Mouse (Mus musculus): ENCODE results near the gene Bzw2. TPM values are rescaled to one million over a fixed set of nuclear protein-coding genes. Genes with fewer than 3 reads are reported as not detected.
A peak's percentile ranks its signal among the peaks of the same experiment; 100 is the strongest.
"Not testable (repeated sequence)": the region's sequence is repeated elsewhere in the genome, so short reads cannot be mapped to it uniquely, and the experiment has no call there.

Bzw2 gene
- polyA plus RNA-seq (2012; fragmentation: generic; extraction: Trizol), result 101 TPM
- long read RNA-seq, experiment 1, transcript Bzw2-201 (12 exons, 1,871 nt), result major isoform, 76 of 89 reads
- long read RNA-seq, experiment 1, partial matches to known transcripts, result 10 of 89 reads
- long read RNA-seq, experiment 1, other reads (novel, unspliced or antisense), result 3 of 89 reads
- long read RNA-seq, experiment 2, transcript Bzw2-201 (12 exons, 1,871 nt), result major isoform, 435 of 483 reads
- long read RNA-seq, experiment 2, partial matches to known transcripts, result 23 of 483 reads
- long read RNA-seq, experiment 2, other reads (novel, unspliced or antisense), result 25 of 483 reads

- peaks cover 67% of the 10 kb centered on the region for H3K79me2 ChIP-seq (ENCODE audit: control insufficient read depth, insufficient read depth)
- H3K27me3 ChIP-seq (ENCODE audit: control insufficient read depth, insufficient read depth, insufficient read length), result no peaks in the 10 kb centered on the region
- H3ac ChIP-seq (ENCODE audit: control insufficient read depth, insufficient read length, low read depth), result peak within 1 kb of the TSS; percentile 63
- peaks cover 48% of the 10 kb centered on the region for H3K79me3 ChIP-seq (ENCODE audit: low read depth)
- H3K36me3 ChIP-seq (ENCODE audit: control insufficient read depth, insufficient read depth), result peaks cover 3% of the 10 kb centered on the region
- peak within 1 kb of the TSS; percentile 84 for H3K4me3 ChIP-seq (ENCODE audit: insufficient read depth, poor library complexity, severe bottlenecking)
- no peak for TF ChIP-seq CEBPB (IDR thresholded peaks at IDR 0.05; ENCODE audit: low read depth)
- no peak for TF ChIP-seq USF1 (IDR thresholded peaks at IDR 0.05; ENCODE audit: low read depth)
- no peak for TF ChIP-seq MAX (IDR thresholded peaks at IDR 0.05)
- no peak for TF ChIP-seq FOSL1 (IDR thresholded peaks at IDR 0.05; ENCODE audit: insufficient read depth, low read length, poor library complexity, severe bottlenecking)
- TF ChIP-seq MYOD1 (IDR thresholded peaks at IDR 0.05; ENCODE audit: control insufficient read depth, insufficient read length, low read depth), result no peak
- TF ChIP-seq CTCF (IDR thresholded peaks at IDR 0.05; ENCODE audit: control insufficient read depth, insufficient read depth, insufficient read length), result no peak
- TF ChIP-seq MYOG (IDR thresholded peaks at IDR 0.05; ENCODE audit: control insufficient read depth, extremely low read depth, insufficient read length), result no peak
These were observed at the start of gene Bzw2 for GRCm38 (mm10) chr12:36157638-36158308. Gene Bzw2 (minus strand): TSS chr12:36158080.

DNA sequence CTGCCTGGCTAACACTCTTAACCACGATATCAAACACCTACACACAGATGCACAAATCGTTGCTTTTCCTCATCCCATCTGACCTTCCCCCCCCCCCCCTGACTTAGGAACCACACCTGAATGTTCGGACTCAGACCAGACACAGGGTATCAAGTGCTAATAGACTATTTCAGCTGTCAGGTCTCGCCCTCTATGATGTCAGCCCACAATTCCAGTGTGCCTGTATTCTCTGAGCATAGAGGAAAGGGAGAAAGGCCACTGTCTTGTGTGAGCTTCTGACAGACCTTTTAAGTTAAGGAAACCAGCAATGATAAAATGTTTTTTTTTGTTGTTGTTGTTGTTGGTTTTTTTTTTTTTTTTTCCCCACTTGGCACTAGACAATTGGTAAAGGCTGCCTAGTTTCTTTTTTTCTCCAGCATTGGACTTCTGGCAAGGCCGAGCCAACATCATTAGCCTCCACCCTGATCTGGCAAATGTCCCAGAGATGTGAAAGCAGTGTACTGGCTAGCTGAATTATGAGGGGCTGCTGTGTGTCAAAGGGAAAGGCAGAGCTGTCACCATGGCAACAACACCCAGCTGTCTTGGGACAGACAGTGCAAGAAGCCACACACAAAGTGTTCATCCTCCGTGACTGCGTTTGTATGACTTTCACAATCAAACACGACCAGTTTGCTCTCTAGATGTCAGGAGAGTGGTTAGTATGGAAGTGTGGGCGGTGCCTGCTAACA lies 49.4 kb upstream of the Bzw2 start:
- H3K79me2 ChIP-seq (ENCODE audit: control insufficient read depth, insufficient read depth), result no peaks in the 10 kb centered on the region
- H3K4me3 ChIP-seq (ENCODE audit: insufficient read depth, poor library complexity, severe bottlenecking), result no peak overlapping the region
- no peaks in the 10 kb centered on the region for H3K79me3 ChIP-seq (ENCODE audit: low read depth)
- H3ac ChIP-seq (ENCODE audit: control insufficient read depth, insufficient read length, low read depth), result no peak overlapping the region
- no peaks in the 10 kb centered on the region for H3K36me3 ChIP-seq (ENCODE audit: control insufficient read depth, insufficient read depth)
- TF ChIP-seq MYOG (IDR thresholded peaks at IDR 0.05; ENCODE audit: control insufficient read depth, extremely low read depth, insufficient read length) (no peak), MAX (IDR thresholded peaks at IDR 0.05) (no peak), USF1 (IDR thresholded peaks at IDR 0.05; ENCODE audit: low read depth) (no peak), FOSL1 (IDR thresholded peaks at IDR 0.05; ENCODE audit: insufficient read depth, low read length, poor library complexity, severe bottlenecking) (no peak), MYOD1 (IDR thresholded peaks at IDR 0.05; ENCODE audit: control insufficient read depth, insufficient read length, low read depth) (no peak), CTCF (IDR thresholded peaks at IDR 0.05; ENCODE audit: control insufficient read depth, insufficient read depth, insufficient read length) (no peak)
- no peaks in the 10 kb centered on the region for H3K27me3 ChIP-seq (ENCODE audit: control insufficient read depth, insufficient read depth, insufficient read length)

DNA sequence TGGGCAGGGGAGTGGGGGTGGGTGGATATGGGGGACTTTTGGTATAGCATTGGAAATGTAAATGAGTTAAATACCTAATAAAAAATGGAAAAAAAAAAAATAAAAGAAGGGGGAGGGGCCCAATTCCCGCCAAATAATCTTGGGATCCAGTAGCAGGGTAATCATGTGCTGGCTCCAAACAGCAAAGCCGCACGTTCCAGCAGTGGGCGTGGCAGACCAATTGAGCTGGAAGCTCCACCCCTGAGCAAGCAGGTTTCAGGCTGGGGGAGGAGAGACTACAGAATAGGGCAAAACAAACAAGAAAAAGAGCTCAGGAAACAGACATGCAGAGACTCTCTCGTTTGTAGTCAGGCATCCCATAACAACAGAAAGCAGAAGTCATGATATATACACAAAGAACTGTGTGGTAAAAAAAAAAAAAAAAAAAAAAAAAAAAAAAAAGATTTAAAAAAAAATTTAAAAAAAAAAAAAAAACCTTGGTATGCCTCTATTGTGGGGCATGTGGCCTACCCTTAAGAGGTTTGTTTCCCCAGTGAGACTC lies 47.8 kb upstream of the Bzw2 start:
- H3K79me3 ChIP-seq (ENCODE audit: low read depth); H3K27me3 ChIP-seq (ENCODE audit: control insufficient read depth, insufficient read depth, insufficient read length); H3K79me2 ChIP-seq (ENCODE audit: control insufficient read depth, insufficient read depth); H3K4me3 ChIP-seq (ENCODE audit: insufficient read depth, poor library complexity, severe bottlenecking); H3ac ChIP-seq (ENCODE audit: control insufficient read depth, insufficient read length, low read depth); H3K36me3 ChIP-seq (ENCODE audit: control insufficient read depth, insufficient read depth): not testable (repeated sequence)

GRCm38 (mm10) chr12:36194976-36195375 lies 37.1 kb upstream of the Bzw2 start:
- Histone ChIP-seq H3K79me3 (ENCODE audit: low read depth) (no peaks in the 10 kb centered on the region), H3K4me3 (ENCODE audit: insufficient read depth, poor library complexity, severe bottlenecking) (no peak overlapping the region), H3K79me2 (ENCODE audit: control insufficient read depth, insufficient read depth) (no peaks in the 10 kb centered on the region), H3K27me3 (ENCODE audit: control insufficient read depth, insufficient read depth, insufficient read length) (no peaks in the 10 kb centered on the region), H3K36me3 (ENCODE audit: control insufficient read depth, insufficient read depth) (peaks cover 39% of the 10 kb centered on the region), H3ac (ENCODE audit: control insufficient read depth, insufficient read length, low read depth) (no peak overlapping the region)
- TF ChIP-seq CTCF (IDR thresholded peaks at IDR 0.05; ENCODE audit: control insufficient read depth, insufficient read depth, insufficient read length) (no peak), FOSL1 (IDR thresholded peaks at IDR 0.05; ENCODE audit: insufficient read depth, low read length, poor library complexity, severe bottlenecking) (no peak), CEBPB (IDR thresholded peaks at IDR 0.05; ENCODE audit: low read depth) (no peak), USF1 (IDR thresholded peaks at IDR 0.05; ENCODE audit: low read depth) (no peak), MYOG (IDR thresholded peaks at IDR 0.05; ENCODE audit: control insufficient read depth, extremely low read depth, insufficient read length) (no peak), MYOD1 (IDR thresholded peaks at IDR 0.05; ENCODE audit: control insufficient read depth, insufficient read length, low read depth) (no peak), MAX (IDR thresholded peaks at IDR 0.05) (no peak)

DNA sequence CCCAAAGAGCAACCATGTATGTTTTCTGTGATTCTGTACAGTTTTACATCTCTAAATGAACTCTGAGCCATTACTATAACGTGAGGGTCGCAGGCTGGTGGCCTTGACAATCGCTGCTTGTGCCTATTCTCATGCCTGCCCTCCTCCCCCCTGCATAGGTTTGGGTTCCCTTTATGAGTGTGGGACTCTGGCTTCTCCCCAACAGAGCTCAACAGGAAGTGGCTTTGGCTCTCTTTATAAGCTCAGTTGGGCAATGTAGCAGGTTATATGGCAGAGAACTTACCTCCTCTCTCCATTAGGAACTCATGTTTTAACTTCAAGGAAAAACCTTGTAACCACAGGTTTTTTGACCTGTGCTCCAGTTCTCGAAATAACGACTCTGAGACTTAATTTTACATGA lies 32.5 kb upstream of the Bzw2 start:
- Histone ChIP-seq H3ac (ENCODE audit: control insufficient read depth, insufficient read length, low read depth) (no peak overlapping the region), H3K36me3 (ENCODE audit: control insufficient read depth, insufficient read depth) (peaks cover 52% of the 10 kb centered on the region), H3K79me2 (ENCODE audit: control insufficient read depth, insufficient read depth) (no peaks in the 10 kb centered on the region), H3K27me3 (ENCODE audit: control insufficient read depth, insufficient read depth, insufficient read length) (no peaks in the 10 kb centered on the region), H3K4me3 (ENCODE audit: insufficient read depth, poor library complexity, severe bottlenecking) (no peak overlapping the region), H3K79me3 (ENCODE audit: low read depth) (no peaks in the 10 kb centered on the region)
- TF ChIP-seq MYOD1 (IDR thresholded peaks at IDR 0.05; ENCODE audit: control insufficient read depth, insufficient read length, low read depth), result no peak
- TF ChIP-seq MYOG (IDR thresholded peaks at IDR 0.05; ENCODE audit: control insufficient read depth, extremely low read depth, insufficient read length), result no peak
- TF ChIP-seq FOSL1 (IDR thresholded peaks at IDR 0.05; ENCODE audit: insufficient read depth, low read length, poor library complexity, severe bottlenecking), result no peak
- TF ChIP-seq CTCF (IDR thresholded peaks at IDR 0.05; ENCODE audit: control insufficient read depth, insufficient read depth, insufficient read length), result no peak
- TF ChIP-seq USF1 (IDR thresholded peaks at IDR 0.05; ENCODE audit: low read depth), result no peak
- TF ChIP-seq MAX (IDR thresholded peaks at IDR 0.05), result no peak
- no peak for TF ChIP-seq CEBPB (IDR thresholded peaks at IDR 0.05; ENCODE audit: low read depth)
